Mouse (Mus musculus): Measurements from ENCODE around the gene Gstp1. TPM values are rescaled to one million over a fixed set of nuclear protein-coding genes. Genes with fewer than 3 reads are reported as not detected.

Gstp1 gene
- polyA plus RNA-seq, 1 experiment from 2014 or later: 1,107 TPM

- no peak overlapping the region; the same call in 1 of the 2 replicates for H3K27ac ChIP-seq (ENCODE audit: low read length)
- no peaks in the 10 kb centered on the region for H3K9me3 ChIP-seq (ENCODE audit: control insufficient read depth, low read length)
- H3K4me2 ChIP-seq (ENCODE audit: low read depth, low read length): peak overlapping the region; percentile 55
- peaks cover 14% of the 10 kb centered on the region; the same call in 1 of the 2 replicates for H3K36me3 ChIP-seq (ENCODE audit: control insufficient read depth, insufficient read depth, low read length)
- no peaks in the 10 kb centered on the region for H3K27me3 ChIP-seq (replicated peaks; ENCODE audit: control insufficient read depth, insufficient read depth, low read length)
- H3K9ac ChIP-seq (ENCODE audit: low read depth, low read length): peak overlapping the region; percentile 62
- peaks cover 9% of the 10 kb centered on the region for H3K4me1 ChIP-seq (ENCODE audit: control insufficient read depth, insufficient read depth, low read length)
- peak overlapping the region; percentile 75 for H3K4me3 ChIP-seq (ENCODE audit: low read length)
- WGBS: 18% methylated on average over 9 of the region's 9 CpGs
- ATAC-seq: peak; percentile 38
Measured at GRCm38 (mm10) chr19:4013066-4013465, 24.7 kb downstream of the Gstp1 start.

GRCm38 (mm10) chr19:4012432-4013022 lies 25.3 kb downstream of the Gstp1 start, which contains the start of gene Ndufv1:
Gene Ndufv1 (minus strand): TSS chr19:4012806.
- under 1% methylated on average over 45 of the region's 45 CpGs for WGBS
- no peaks in the 10 kb centered on the region for H3K27me3 ChIP-seq (replicated peaks; ENCODE audit: control insufficient read depth, insufficient read depth, low read length)
- H3K4me3 ChIP-seq (ENCODE audit: low read length): peak within 1 kb of the TSS; percentile 75
- peak within 1 kb of the TSS; percentile 40 for H3K27ac ChIP-seq (ENCODE audit: low read length)
- H3K4me1 ChIP-seq (ENCODE audit: control insufficient read depth, insufficient read depth, low read length): peaks cover 9% of the 10 kb centered on the region
- H3K36me3 ChIP-seq (ENCODE audit: control insufficient read depth, insufficient read depth, low read length): peaks cover 18% of the 10 kb centered on the region
- peak within 1 kb of the TSS; percentile 79 for H3K9ac ChIP-seq (ENCODE audit: low read depth, low read length)
- peak; percentile 99 for ATAC-seq
- no peaks in the 10 kb centered on the region for H3K9me3 ChIP-seq (ENCODE audit: control insufficient read depth, low read length)
- H3K4me2 ChIP-seq (ENCODE audit: low read depth, low read length): peak within 1 kb of the TSS; percentile 55

GRCm38 (mm10) chr19:4011086-4011485 lies 26.7 kb downstream of the Gstp1 start:
- peak overlapping the region; percentile 49; the same call in 1 of the 2 replicates for H3K4me2 ChIP-seq (ENCODE audit: low read depth, low read length)
- 94% methylated on average over 5 of the region's 5 CpGs for WGBS

GRCm38 (mm10) chr19:4005971-4006370 lies 31.8 kb downstream of the Gstp1 start:
- no peak overlapping the region for H3K4me2 ChIP-seq (ENCODE audit: low read depth, low read length)
- no peak overlapping the region for H3K9ac ChIP-seq (ENCODE audit: low read depth, low read length)
- no peak overlapping the region for H3K4me3 ChIP-seq (ENCODE audit: low read length)
- no peak overlapping the region for H3K27ac ChIP-seq (ENCODE audit: low read length)
- H3K36me3 ChIP-seq (ENCODE audit: control insufficient read depth, insufficient read depth, low read length): peaks cover 22% of the 10 kb centered on the region
- ATAC-seq: no peak
- no peaks in the 10 kb centered on the region for H3K9me3 ChIP-seq (ENCODE audit: control insufficient read depth, low read length)
- 93% methylated on average over 8 of the region's 8 CpGs for WGBS
- no peaks in the 10 kb centered on the region for H3K27me3 ChIP-seq (replicated peaks; ENCODE audit: control insufficient read depth, insufficient read depth, low read length)
- H3K4me1 ChIP-seq (ENCODE audit: control insufficient read depth, insufficient read depth, low read length): peaks cover 16% of the 10 kb centered on the region

More at GRCm38 (mm10) chr19:4011086-4011485, 26.7 kb downstream of the Gstp1 start:
- Histone ChIP-seq H3K9ac (ENCODE audit: low read depth, low read length) (no peak overlapping the region), H3K27me3 (replicated peaks; ENCODE audit: control insufficient read depth, insufficient read depth, low read length) (no peaks in the 10 kb centered on the region), H3K4me3 (ENCODE audit: low read length) (no peak overlapping the region), H3K27ac (ENCODE audit: low read length) (no peak overlapping the region), H3K36me3 (ENCODE audit: control insufficient read depth, insufficient read depth, low read length) (peaks cover 22% of the 10 kb centered on the region), H3K9me3 (ENCODE audit: control insufficient read depth, low read length) (no peaks in the 10 kb centered on the region), H3K4me1 (ENCODE audit: control insufficient read depth, insufficient read depth, low read length) (peaks cover 9% of the 10 kb centered on the region)
- no peak for ATAC-seq

GRCm38 (mm10) chr19:4005091-4005490 lies 32.7 kb downstream of the Gstp1 start:
- Histone ChIP-seq H3K9me3 (ENCODE audit: control insufficient read depth, low read length) (no peaks in the 10 kb centered on the region), H3K36me3 (ENCODE audit: control insufficient read depth, insufficient read depth, low read length) (peaks cover 22% of the 10 kb centered on the region), H3K4me3 (ENCODE audit: low read length) (no peak overlapping the region), H3K9ac (ENCODE audit: low read depth, low read length) (no peak overlapping the region), H3K4me2 (ENCODE audit: low read depth, low read length) (no peak overlapping the region), H3K4me1 (ENCODE audit: control insufficient read depth, insufficient read depth, low read length) (peaks cover 16% of the 10 kb centered on the region), H3K27ac (ENCODE audit: low read length) (no peak overlapping the region), H3K27me3 (replicated peaks; ENCODE audit: control insufficient read depth, insufficient read depth, low read length) (no peaks in the 10 kb centered on the region)
- ATAC-seq: no peak
- 83% methylated on average over 9 of the region's 9 CpGs for WGBS

- peaks cover 22% of the 10 kb centered on the region for H3K4me1 ChIP-seq (ENCODE audit: control insufficient read depth, insufficient read depth, low read length)
- H3K36me3 ChIP-seq (ENCODE audit: control insufficient read depth, insufficient read depth, low read length): peaks cover 18% of the 10 kb centered on the region
- no peak overlapping the region for H3K27ac ChIP-seq (ENCODE audit: low read length)
- H3K9ac ChIP-seq (ENCODE audit: low read depth, low read length): no peak overlapping the region
- H3K4me2 ChIP-seq (ENCODE audit: low read depth, low read length): no peak overlapping the region
- WGBS: 86% methylated on average over 15 of the region's 15 CpGs
- H3K4me3 ChIP-seq (ENCODE audit: low read length): no peak overlapping the region
- no peaks in the 10 kb centered on the region for H3K9me3 ChIP-seq (ENCODE audit: control insufficient read depth, low read length)
- no peaks in the 10 kb centered on the region for H3K27me3 ChIP-seq (replicated peaks; ENCODE audit: control insufficient read depth, insufficient read depth, low read length)
- ATAC-seq: no peak
Measured at GRCm38 (mm10) chr19:4004331-4004730, 33.5 kb downstream of the Gstp1 start.

GRCm38 (mm10) chr19:4003641-4004040 lies 34.1 kb downstream of the Gstp1 start:
- Histone ChIP-seq H3K36me3 (ENCODE audit: control insufficient read depth, insufficient read depth, low read length) (peaks cover 14% of the 10 kb centered on the region), H3K9ac (ENCODE audit: low read depth, low read length) (no peak overlapping the region), H3K4me1 (ENCODE audit: control insufficient read depth, insufficient read depth, low read length) (peaks cover 23% of the 10 kb centered on the region), H3K27ac (ENCODE audit: low read length) (no peak overlapping the region), H3K4me2 (ENCODE audit: low read depth, low read length) (no peak overlapping the region), H3K27me3 (replicated peaks; ENCODE audit: control insufficient read depth, insufficient read depth, low read length) (no peaks in the 10 kb centered on the region), H3K9me3 (ENCODE audit: control insufficient read depth, low read length) (no peaks in the 10 kb centered on the region), H3K4me3 (ENCODE audit: low read length) (no peak overlapping the region)
- 75% methylated on average over 12 of the region's 12 CpGs for WGBS
- ATAC-seq: no peak

- Histone ChIP-seq H3K27ac (ENCODE audit: low read length) (no peak within 1 kb of the TSS), H3K36me3 (ENCODE audit: control insufficient read depth, insufficient read depth, low read length) (peaks cover 9% of the 10 kb centered on the region), H3K27me3 (replicated peaks; ENCODE audit: control insufficient read depth, insufficient read depth, low read length) (no peaks in the 10 kb centered on the region), H3K9ac (ENCODE audit: low read depth, low read length) (no peak within 1 kb of the TSS), H3K4me3 (ENCODE audit: low read length) (no peak within 1 kb of the TSS), H3K4me1 (ENCODE audit: control insufficient read depth, insufficient read depth, low read length) (peaks cover 23% of the 10 kb centered on the region), H3K9me3 (ENCODE audit: control insufficient read depth, low read length) (no peaks in the 10 kb centered on the region), H3K4me2 (ENCODE audit: low read depth, low read length) (no peak within 1 kb of the TSS)
- WGBS: 65% methylated on average over 1 of the region's 1 CpGs
- ATAC-seq: no peak
Measured at GRCm38 (mm10) chr19:4003112-4003511, 34.7 kb downstream of the Gstp1 start, which contains the start of gene Doc2g. Gene Doc2g (plus strand): TSS chr19:4003313.

- Histone ChIP-seq H3K9me3 (ENCODE audit: control insufficient read depth, low read length) (no peaks in the 10 kb centered on the region), H3K9ac (ENCODE audit: low read depth, low read length) (peak overlapping the region; percentile 95), H3K4me1 (ENCODE audit: control insufficient read depth, insufficient read depth, low read length) (peaks cover 23% of the 10 kb centered on the region), H3K27ac (ENCODE audit: low read length) (no peak overlapping the region), H3K36me3 (ENCODE audit: control insufficient read depth, insufficient read depth, low read length) (no peaks in the 10 kb centered on the region), H3K4me3 (ENCODE audit: low read length) (no peak overlapping the region), H3K4me2 (ENCODE audit: low read depth, low read length) (no peak overlapping the region), H3K27me3 (replicated peaks; ENCODE audit: control insufficient read depth, insufficient read depth, low read length) (no peaks in the 10 kb centered on the region)
- 76% methylated on average over 5 of the region's 5 CpGs for WGBS
- no peak for ATAC-seq
Measured at GRCm38 (mm10) chr19:4001752-4002151, 36.0 kb downstream of the Gstp1 start.
